Mouse (Mus musculus) bone marrow, adult 2 months (tissue): ENCODE data around the gene Zic2. TPM values are rescaled to one million over a fixed set of nuclear protein-coding genes. Genes with fewer than 3 reads are reported as not detected.
"Not testable (repeated sequence)": the region's sequence is repeated elsewhere in the genome, so short reads cannot be mapped to it uniquely, and the experiment has no call there.

Experiments used
- H3K27ac ChIP-seq: fragments of 200-500 bp; 2 replicates; pipeline ENCODE4 v1.5.1; 2012; ENCODE audit warnings: low read depth, mild to moderate bottlenecking, control low read depth, inconsistent platforms, low read length; ENCODE audit not compliant: control insufficient read depth, poor library complexity, insufficient read depth
- H3K4me1 ChIP-seq: fragments of 200-500 bp; 2 replicates; pipeline ENCODE4 v1.6.1; 2011; ENCODE audit warnings: low read length; ENCODE audit not compliant: control insufficient read depth, insufficient read depth
- H3K4me3 ChIP-seq: fragments of 200-500 bp; replicated peaks from 2 replicates; pipeline ENCODE3; 2011; ENCODE audit warnings: mild to moderate bottlenecking, low read depth, low read length, control low read depth; ENCODE audit not compliant: control insufficient read depth
- CTCF ChIP-seq: fragments of 200-500 bp; IDR thresholded peaks from 2 replicates; pipeline ENCODE4 v1.5.1; 2011; ENCODE audit warnings: low read length, control low read depth; ENCODE audit not compliant: control insufficient read depth, insufficient read depth
- POLR2A ChIP-seq: fragments of 200-500 bp; IDR thresholded peaks from 2 replicates; pipeline ENCODE4 v1.6.1; 2011; ENCODE audit warnings: low read depth, mild to moderate bottlenecking, control low read depth, low read length, borderline replicate concordance; ENCODE audit not compliant: control insufficient read depth
- WGBS: fragments of 180-500 bp; shearing (Covaris S2); methylation state at CpG from one replicate; pipeline ENCODE4 v1.1.7; 2018; 5-methylcytosine and 5-hydroxymethylcytosine counted together
- polyA plus RNA-seq: library from polyadenylated mRNA; stranded (reverse); fragments of >200 nt; gene quantifications from 2 replicates; pipeline ENCODE4 v1.2.4, GENCODE M21; 2011; ENCODE audit warnings: low replicate concordance; ENCODE audit not compliant: missing spikeins, insufficient read depth, insufficient read length

Gene Zic2
- polyA plus RNA-seq, 1 experiment: 2.7 TPM

GRCm38 (mm10) chr14:122459776-122460175 is 15.5 kb upstream of the Zic2 start:
- Histone ChIP-seq H3K4me3 (no peak overlapping the region), H3K4me1 (no peaks in the 10 kb centered on the region), H3K27ac (no peak overlapping the region)
- TF ChIP-seq CTCF: no peak
- no peak for TF ChIP-seq POLR2A
- 83% methylated on average over 1 of the region's 1 CpGs for WGBS

DNA sequence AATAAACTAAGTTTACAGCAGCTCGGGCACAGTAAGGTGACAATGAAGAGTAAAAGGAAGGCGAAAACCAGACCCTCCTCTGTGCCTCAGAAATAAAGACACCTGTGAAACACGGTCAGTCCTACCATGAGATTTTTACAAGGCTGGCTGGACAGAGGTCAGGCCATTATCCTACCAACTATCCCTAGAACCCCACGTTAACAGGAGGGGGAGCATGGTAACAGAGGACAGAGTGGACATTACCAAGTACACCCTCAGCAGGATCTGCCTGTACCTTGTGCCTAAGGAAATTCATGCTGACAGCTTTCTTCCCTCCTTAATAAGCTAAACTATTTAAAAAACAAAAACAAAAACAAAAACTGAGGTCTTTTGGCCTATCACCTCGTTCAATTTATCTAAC is 15.0 kb upstream of the Zic2 start:
- TF ChIP-seq POLR2A (no peak), CTCF (no peak)
- Histone ChIP-seq H3K27ac (no peak overlapping the region), H3K4me1 (no peaks in the 10 kb centered on the region), H3K4me3 (no peak overlapping the region)
- WGBS: 71% methylated on average over 5 of the region's 5 CpGs

DNA sequence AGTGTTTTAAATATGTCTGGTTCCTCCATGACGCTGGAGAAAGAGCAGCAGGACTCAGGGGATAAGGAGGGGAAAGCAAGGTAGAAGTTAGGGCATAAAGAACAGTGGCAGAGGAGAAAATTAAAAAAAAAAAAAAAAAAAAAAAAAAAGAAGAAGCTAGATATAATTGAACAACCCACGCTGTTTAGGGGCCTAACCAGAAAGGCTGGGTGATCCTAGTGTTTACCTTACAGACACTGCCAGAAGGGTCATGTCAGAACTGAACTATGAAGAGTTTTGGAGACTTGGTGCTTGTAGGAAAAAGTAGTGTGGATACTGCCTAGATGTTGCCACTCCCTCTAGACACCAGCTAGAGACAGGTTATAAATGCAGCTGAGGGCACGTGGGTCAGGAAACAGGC is 13.7 kb upstream of the Zic2 start:
- H3K4me1 ChIP-seq: no peaks in the 10 kb centered on the region
- WGBS: 74% methylated on average over 3 of the region's 3 CpGs
- TF ChIP-seq POLR2A (no peak), CTCF (no peak)
- H3K27ac ChIP-seq: no peak overlapping the region
- H3K4me3 ChIP-seq: no peak overlapping the region

- WGBS: 70% methylated on average over 9 of the region's 9 CpGs
- H3K27ac ChIP-seq: no peak overlapping the region
- no peaks in the 10 kb centered on the region for H3K4me1 ChIP-seq
- H3K4me3 ChIP-seq: no peak overlapping the region
- TF ChIP-seq POLR2A (no peak), CTCF (no peak)
Observed at GRCm38 (mm10) chr14:122461966-122462365, 13.3 kb upstream of the Zic2 start.

GRCm38 (mm10) chr14:122462689-122463079 is 12.6 kb upstream of the Zic2 start:
- WGBS: 62% methylated on average over 17 of the region's 17 CpGs
- TF ChIP-seq POLR2A (no peak), CTCF (no peak)
- Histone ChIP-seq H3K27ac (no peak overlapping the region), H3K4me3 (no peak overlapping the region), H3K4me1 (no peaks in the 10 kb centered on the region)

DNA sequence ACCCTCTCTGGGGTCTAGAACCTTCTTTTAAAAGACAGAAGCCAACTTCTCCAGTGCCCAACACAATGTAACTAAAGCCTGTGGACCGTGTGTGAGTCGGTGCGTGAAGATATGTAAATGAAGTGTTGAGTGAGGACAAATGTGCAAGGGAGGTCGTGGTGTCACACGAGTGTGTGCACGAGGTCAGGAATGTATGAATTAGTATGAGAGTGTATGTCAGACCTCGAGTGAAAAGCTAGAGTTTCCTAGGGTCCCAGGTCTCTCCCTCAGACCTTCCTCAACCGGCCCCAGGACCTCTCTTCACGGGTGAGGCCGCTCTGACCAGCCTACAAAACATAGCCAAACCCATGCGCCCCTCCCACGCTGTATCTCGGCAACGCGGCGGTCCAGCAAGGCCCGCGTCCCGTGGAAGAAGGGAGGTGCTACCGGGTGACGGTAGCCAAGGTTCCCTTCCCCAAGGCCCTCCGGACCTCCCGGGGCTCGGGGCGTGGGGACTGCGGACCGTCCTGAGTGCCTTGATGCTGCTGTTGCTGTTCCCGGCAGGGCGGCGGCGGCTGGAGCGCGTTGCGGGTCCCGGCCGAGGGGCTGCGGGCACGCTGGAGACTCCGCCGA is 12.0 kb upstream of the Zic2 start:
- no peak overlapping the region for H3K27ac ChIP-seq
- no peak overlapping the region for H3K4me3 ChIP-seq
- H3K4me1 ChIP-seq: no peaks in the 10 kb centered on the region
- TF ChIP-seq POLR2A (no peak), CTCF (no peak)
- WGBS: 8% methylated on average over 40 of the region's 40 CpGs

- 1% methylated on average over 58 of the region's 58 CpGs for WGBS
- not testable (repeated sequence) for H3K27ac ChIP-seq, H3K4me3 ChIP-seq, H3K4me1 ChIP-seq
Observed at GRCm38 (mm10) chr14:122463734-122464341, 11.4 kb upstream of the Zic2 start.

- no peak overlapping the region for H3K4me3 ChIP-seq
- TF ChIP-seq POLR2A: no peak
- no peak for TF ChIP-seq CTCF
- H3K4me1 ChIP-seq: no peaks in the 10 kb centered on the region
- H3K27ac ChIP-seq: no peak overlapping the region
- WGBS: under 1% methylated on average over 58 of the region's 62 CpGs
Observed at GRCm38 (mm10) chr14:122464351-122464762, 10.9 kb upstream of the Zic2 start.

DNA sequence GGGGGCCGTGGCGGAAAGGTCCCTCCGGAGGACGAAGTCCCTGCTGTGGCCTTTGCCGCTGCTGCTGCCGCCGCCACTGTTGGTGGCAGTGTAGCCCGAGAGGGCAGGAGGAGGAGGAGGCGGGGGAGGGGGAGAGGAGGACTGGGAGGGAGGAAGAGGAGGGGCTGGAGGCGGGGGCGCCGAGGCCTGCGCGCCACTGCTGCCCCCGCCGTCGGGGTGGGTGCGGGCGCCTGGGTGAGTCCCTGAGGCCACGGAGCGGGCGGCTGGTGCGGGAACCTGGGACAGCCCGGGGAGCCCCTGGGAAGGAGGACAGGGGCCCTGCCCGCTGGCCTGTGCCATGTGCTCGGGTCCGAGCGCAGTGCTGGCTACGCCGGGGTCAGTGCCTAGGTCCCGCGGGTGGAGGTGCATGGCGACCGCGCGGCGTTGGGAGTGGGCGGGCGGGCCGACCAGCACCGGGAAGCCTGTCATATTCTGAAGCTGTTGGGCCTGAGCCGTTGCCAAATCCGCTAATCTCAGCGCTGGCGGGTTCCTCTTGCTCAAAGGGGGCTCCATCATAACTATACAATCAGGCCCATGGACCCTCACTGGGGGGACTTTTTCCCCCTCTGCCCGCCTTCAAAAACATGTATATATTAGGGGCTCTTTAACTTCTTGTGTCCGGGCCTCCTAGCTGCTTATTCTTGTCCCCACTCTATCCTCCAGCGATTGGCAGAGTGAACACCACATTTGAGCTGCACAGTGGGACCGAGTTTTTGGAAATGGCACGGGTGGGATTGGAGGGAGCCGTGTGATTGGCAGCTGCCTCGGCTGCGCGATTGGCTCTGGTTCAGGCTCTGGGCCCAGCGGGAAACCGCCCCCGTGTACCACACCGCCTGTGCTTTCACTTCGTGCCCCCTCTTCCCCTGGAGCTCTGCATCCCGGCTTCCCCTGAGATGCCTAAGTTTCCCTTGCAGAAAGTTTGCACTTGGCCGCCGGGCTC is 10.2 kb upstream of the Zic2 start, which contains the start of gene Zic5:
Gene Zic5, minus strand, starts transcription at position 915 of the 979 bp plus-strand sequence.
- Histone ChIP-seq H3K4me3 (no peak within 1 kb of the TSS), H3K27ac (no peak within 1 kb of the TSS), H3K4me1 (no peaks in the 10 kb centered on the region)
- TF ChIP-seq CTCF (no peak), POLR2A (no peak)
- 2% methylated on average over 59 of the region's 62 CpGs for WGBS
